Mouse (Mus musculus): ENCODE measurements at regions not wholly inside any gene's neighbourhood (a gene's known extent, or its start where the extent isn't known, plus 50 kb on each side); places are given as distances from the start of the nearest gene placed in this dataset.

DNA sequence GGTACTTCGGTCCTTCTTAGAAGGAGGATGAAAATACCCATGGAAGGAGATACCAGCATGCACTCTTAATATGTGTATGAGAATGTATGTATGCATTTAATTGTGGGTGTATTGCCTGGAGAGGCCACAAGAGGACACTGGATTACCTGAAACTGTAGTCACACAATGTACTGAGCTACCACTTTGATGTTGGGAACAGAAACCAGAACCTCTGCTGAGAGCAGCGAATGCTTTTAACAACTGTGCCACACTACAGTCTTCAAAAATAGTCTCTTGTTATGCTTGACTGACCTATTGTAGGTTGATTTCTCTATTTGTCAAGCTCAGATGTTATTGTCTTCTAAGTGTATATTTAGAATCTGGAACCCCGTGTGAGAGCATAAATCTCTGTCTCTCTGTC is 201.3 kb upstream of the Fat3 start:
- Histone ChIP-seq H3K4me3 (ENCODE audit: low read length) (no peak overlapping the region), H3K27me3 (ENCODE audit: insufficient read depth, low read length) (no peaks in the 10 kb centered on the region), H3K36me3 (ENCODE audit: insufficient read depth, low read length) (no peaks in the 10 kb centered on the region), H3K9me3 (ENCODE audit: low read length) (no peaks in the 10 kb centered on the region), H3K9ac (replicated peaks; ENCODE audit: low read length) (no peak overlapping the region), H3K4me1 (ENCODE audit: insufficient read depth, low read length) (no peaks in the 10 kb centered on the region), H3K27ac (no peak overlapping the region), H3K4me2 (ENCODE audit: low read depth, low read length) (no peak overlapping the region)
- DNase-seq (ENCODE audit: low spot score) (no peak), ATAC-seq (no peak)
- 81% methylated on average over 3 of the region's 3 CpGs for WGBS
- no peak for TF ChIP-seq CTCF (IDR thresholded peaks at IDR 0.05; ENCODE audit: low read depth)

DNA sequence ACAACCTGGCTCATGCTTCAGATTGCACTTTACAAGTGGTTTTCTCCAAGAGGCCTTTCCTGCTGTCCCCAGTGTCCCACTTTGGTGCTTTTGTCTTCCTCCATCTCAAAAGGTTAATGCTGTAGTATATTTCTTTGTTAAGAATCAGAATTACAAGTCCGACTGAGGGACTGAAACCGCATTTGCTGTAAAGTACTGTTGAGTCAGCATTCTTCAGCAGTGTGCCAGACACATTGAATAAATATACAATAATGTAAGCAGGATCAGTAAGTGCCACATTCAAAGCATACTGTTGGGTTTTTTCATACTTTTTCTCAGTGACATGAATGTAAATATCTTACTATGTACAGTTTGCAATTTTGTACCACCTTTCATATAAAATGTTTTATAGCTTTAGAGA is 160.4 kb upstream of the Fat3 start:
- no peak for DNase-seq (ENCODE audit: low spot score)
- no peak overlapping the region for H3K4me2 ChIP-seq (ENCODE audit: low read depth, low read length)
- no peaks in the 10 kb centered on the region for H3K36me3 ChIP-seq (ENCODE audit: insufficient read depth, low read length)
- H3K27ac ChIP-seq: no peak overlapping the region
- H3K4me1 ChIP-seq (ENCODE audit: insufficient read depth, low read length): no peaks in the 10 kb centered on the region
- TF ChIP-seq CTCF (IDR thresholded peaks at IDR 0.05; ENCODE audit: low read depth): no peak
- 47% methylated on average over 2 of the region's 2 CpGs for WGBS
- no peak for ATAC-seq
- no peaks in the 10 kb centered on the region for H3K27me3 ChIP-seq (ENCODE audit: insufficient read depth, low read length)
- no peak overlapping the region for H3K9ac ChIP-seq (replicated peaks; ENCODE audit: low read length)
- no peaks in the 10 kb centered on the region for H3K9me3 ChIP-seq (ENCODE audit: low read length)
- no peak overlapping the region for H3K4me3 ChIP-seq (ENCODE audit: low read length)

DNA sequence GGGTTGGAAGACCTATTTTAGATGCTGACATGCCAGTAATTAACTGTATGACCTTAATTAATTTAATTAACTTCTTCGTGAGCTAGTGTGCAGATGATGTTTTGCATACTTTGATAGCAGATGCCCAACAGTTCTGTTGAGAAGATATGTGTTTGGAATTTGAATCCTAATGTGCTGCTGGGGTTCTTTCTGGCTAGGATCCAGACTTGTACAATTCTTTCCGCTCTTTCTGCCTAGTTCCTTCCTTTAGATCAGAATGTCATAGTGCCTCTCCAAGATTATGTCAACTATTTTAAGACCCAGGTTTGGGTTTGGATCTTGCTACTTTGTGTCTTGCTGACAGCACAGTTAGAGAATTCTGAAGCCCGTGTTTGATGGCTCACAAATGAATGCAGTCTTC is 159.9 kb upstream of the Fat3 start:
- Histone ChIP-seq H3K36me3 (ENCODE audit: insufficient read depth, low read length) (no peaks in the 10 kb centered on the region), H3K9ac (replicated peaks; ENCODE audit: low read length) (no peak overlapping the region), H3K27ac (no peak overlapping the region), H3K4me3 (ENCODE audit: low read length) (no peak overlapping the region), H3K4me1 (ENCODE audit: insufficient read depth, low read length) (no peaks in the 10 kb centered on the region), H3K9me3 (ENCODE audit: low read length) (no peaks in the 10 kb centered on the region), H3K27me3 (ENCODE audit: insufficient read depth, low read length) (no peaks in the 10 kb centered on the region), H3K4me2 (ENCODE audit: low read depth, low read length) (no peak overlapping the region)
- WGBS: 28% methylated on average over 3 of the region's 3 CpGs
- ATAC-seq (no peak), DNase-seq (ENCODE audit: low spot score) (no peak)
- no peak for TF ChIP-seq CTCF (IDR thresholded peaks at IDR 0.05; ENCODE audit: low read depth)
